Mouse (Mus musculus) megakaryocyte, adult 5-6 weeks (primary cell): Measurements from ENCODE around the gene Krt90. TPM values are rescaled to one million over a fixed set of nuclear protein-coding genes. Genes with fewer than 3 reads are reported as not detected.
"Not testable (repeated sequence)": the region's sequence is repeated elsewhere in the genome, so short reads cannot be mapped to it uniquely, and the experiment has no call there.

ENCODE experiments used
- ATAC-seq: 2 replicates; pipeline ENCODE4 v1.8.0; 2016; ENCODE audit warnings: mild to moderate bottlenecking, inconsistent platforms; ENCODE audit not compliant: poor library complexity, severe bottlenecking
- total RNA-seq, 2 experiments: library from RNA; stranded (forward) in 1 of 2; stranded (reverse) in 1 of 2; fragments of 153-499, 151-499 nt in 1 of 2; fragments of 221-1000, 200-1000 nt in 1 of 2; gene quantifications; 2 replicates each; pipeline versions ENCODE4 v1.2.3 to v1.2.4; 2015 to 2017

Gene Krt90
- total RNA-seq, 2 experiments from 2014 or later = not detected

- ATAC-seq = no peak
Observed at GRCm38 (mm10) chr15:101519792-101520191, 43.0 kb downstream of the Krt90 start.

GRCm38 (mm10) chr15:101517161-101517560, 45.6 kb downstream of the Krt90 start, which contains the start of gene Gm49425:
Gene Gm49425, minus strand, starts transcription at chr15:101517261.
- ATAC-seq = not testable (repeated sequence)

- ATAC-seq = no peak
Observed at GRCm38 (mm10) chr15:101508247-101508646, 54.5 kb downstream of the Krt90 start.

- no peak for ATAC-seq
Observed at GRCm38 (mm10) chr15:101506896-101507758, 55.6 kb downstream of the Krt90 start.

Other genes with a start within 250 kb of the Krt90 start
- gene Krt80, start 192.8 kb downstream of the Krt90 start, total RNA-seq (2015) = 44.3 and 45.8 TPM in 2 replicates
- 31.7 and 37.8 TPM in 2 replicates for gene Krt80, start 192.8 kb downstream of the Krt90 start, total RNA-seq (2017)
- 0.85 and 1.1 TPM in 2 replicates for gene Krt7, start 151.9 kb downstream of the Krt90 start, total RNA-seq (2015)
- gene Krt7, start 151.9 kb downstream of the Krt90 start, total RNA-seq (2017) = 1.5 and 2.8 TPM in 2 replicates
- not detected in 2 replicates for gene Krt87, start 124.1 kb downstream of the Krt90 start, total RNA-seq (2015)
- not detected in 2 replicates for gene Krt87, start 124.1 kb downstream of the Krt90 start, total RNA-seq (2017)
- gene Krt88, start 115.2 kb downstream of the Krt90 start, total RNA-seq (2015) = not detected in 2 replicates
- not detected in 2 replicates for gene Krt88, start 115.2 kb downstream of the Krt90 start, total RNA-seq (2017)
- 0.18 TPM in 1 of 2 replicates, not detected in the other for gene Krt81, start 99.2 kb downstream of the Krt90 start, total RNA-seq (2015)
- not detected in 2 replicates for gene Krt81, start 99.2 kb downstream of the Krt90 start, total RNA-seq (2017)
- 0.33 and 1.4 TPM in 2 replicates for gene Krt86, start 89.5 kb downstream of the Krt90 start, total RNA-seq (2015)
- gene Krt86, start 89.5 kb downstream of the Krt90 start, total RNA-seq (2017) = 0.59 and 0.81 TPM in 2 replicates
- 1.5 and 2.5 TPM in 2 replicates for gene Krt83, start 71.4 kb downstream of the Krt90 start, total RNA-seq (2015)
- 0.73 and 1.1 TPM in 2 replicates for gene Krt83, start 71.4 kb downstream of the Krt90 start, total RNA-seq (2017)
- not detected in 2 replicates for gene Gm49425, start 45.7 kb downstream of the Krt90 start, total RNA-seq (2015)
- gene Gm49425, start 45.7 kb downstream of the Krt90 start, total RNA-seq (2017) = not detected in 2 replicates
- gene Krt84, start 30.1 kb downstream of the Krt90 start, total RNA-seq (2015) = not detected in 2 replicates
- not detected in 2 replicates for gene Krt84, start 30.1 kb downstream of the Krt90 start, total RNA-seq (2017)
- not detected in 2 replicates for gene Krt82, start 12.3 kb downstream of the Krt90 start, total RNA-seq (2015)
- gene Krt82, start 12.3 kb downstream of the Krt90 start, total RNA-seq (2017) = not detected in 2 replicates
- not detected in 2 replicates for gene Krt75, start 11.0 kb upstream of the Krt90 start, total RNA-seq (2015)
- gene Krt75, start 11.0 kb upstream of the Krt90 start, total RNA-seq (2017) = not detected in 2 replicates
- not detected in 2 replicates for gene Gm5414, start 65.2 kb upstream of the Krt90 start, total RNA-seq (2015)
- not detected in 2 replicates for gene Gm5414, start 65.2 kb upstream of the Krt90 start, total RNA-seq (2017)
- gene Gm5478, start 84.4 kb upstream of the Krt90 start, total RNA-seq (2015) = not detected in 2 replicates
- not detected in 2 replicates for gene Gm5478, start 84.4 kb upstream of the Krt90 start, total RNA-seq (2017)
- gene Krt6b, start 117.3 kb upstream of the Krt90 start, total RNA-seq (2015) = not detected in 2 replicates
- not detected in 2 replicates for gene Krt6b, start 117.3 kb upstream of the Krt90 start, total RNA-seq (2017)
- not detected in 2 replicates for gene Krt6a, start 131.4 kb upstream of the Krt90 start, total RNA-seq (2015)
- not detected in 2 replicates for gene Krt6a, start 131.4 kb upstream of the Krt90 start, total RNA-seq (2017)
- not detected in 2 replicates for gene Krt5, start 149.9 kb upstream of the Krt90 start, total RNA-seq (2015)
- not detected in 2 replicates for gene Krt5, start 149.9 kb upstream of the Krt90 start, total RNA-seq (2017)
- not detected in 2 replicates for gene Krt71, start 180.2 kb upstream of the Krt90 start, total RNA-seq (2015)
- gene Krt71, start 180.2 kb upstream of the Krt90 start, total RNA-seq (2017) = not detected in 2 replicates
- gene Krt72, start 223.5 kb upstream of the Krt90 start, total RNA-seq (2015) = not detected in 2 replicates
- gene Krt72, start 223.5 kb upstream of the Krt90 start, total RNA-seq (2017) = not detected in 2 replicates
- gene Krt73, start 239.4 kb upstream of the Krt90 start, total RNA-seq (2015) = not detected in 2 replicates
- not detected in 2 replicates for gene Krt73, start 239.4 kb upstream of the Krt90 start, total RNA-seq (2017)